Mouse (Mus musculus): Measurements from ENCODE around the gene Kcnj9. TPM values are rescaled to one million over a fixed set of nuclear protein-coding genes. Genes with fewer than 3 reads are reported as not detected.

Kcnj9 gene
- polyA plus RNA-seq, 1 experiment from 2014 or later = 0.07 TPM

GRCm38 (mm10) chr1:172305153-172305552 lies 24.0 kb downstream of the Kcnj9 start:
- no peaks in the 10 kb centered on the region for H3K27me3 ChIP-seq (ENCODE audit: control insufficient read depth, insufficient read depth, low read length)
- ATAC-seq (ENCODE audit: low FRiP score, low TSS enrichment) (no peak), DNase-seq (ENCODE audit: low spot score) (no peak)
- H3K36me3 ChIP-seq (ENCODE audit: control insufficient read depth, insufficient read depth, low read length) = no peaks in the 10 kb centered on the region
- no peak overlapping the region for H3K4me2 ChIP-seq (replicated peaks; ENCODE audit: low read depth)
- no peaks in the 10 kb centered on the region for H3K9me3 ChIP-seq (ENCODE audit: control insufficient read depth, low read length)
- H3K9ac ChIP-seq (ENCODE audit: low read length) = no peak overlapping the region
- TF ChIP-seq CTCF (IDR thresholded peaks at IDR 0.05; ENCODE audit: low read depth) = no peak
- TF ChIP-seq EP300 (optimal IDR thresholded peaks at IDR 0.05) = no peak
- WGBS = 83% methylated on average over 2 of the region's 2 CpGs
- H3K27ac ChIP-seq (replicated peaks) = no peak overlapping the region
- no peaks in the 10 kb centered on the region for H3K4me1 ChIP-seq (replicated peaks; ENCODE audit: control insufficient read depth, insufficient read depth)
- no peak overlapping the region for H3K4me3 ChIP-seq (ENCODE audit: low read depth, low read length)

- H3K4me2 ChIP-seq (replicated peaks; ENCODE audit: low read depth) = no peak overlapping the region
- ATAC-seq (ENCODE audit: low FRiP score, low TSS enrichment) (no peak), DNase-seq (ENCODE audit: low spot score) (no peak)
- no peak overlapping the region for H3K4me3 ChIP-seq (ENCODE audit: low read depth, low read length)
- H3K36me3 ChIP-seq (ENCODE audit: control insufficient read depth, insufficient read depth, low read length) = no peaks in the 10 kb centered on the region
- no peaks in the 10 kb centered on the region for H3K9me3 ChIP-seq (ENCODE audit: control insufficient read depth, low read length)
- no peak overlapping the region for H3K9ac ChIP-seq (ENCODE audit: low read length)
- H3K27ac ChIP-seq (replicated peaks) = no peak overlapping the region
- no peaks in the 10 kb centered on the region for H3K27me3 ChIP-seq (ENCODE audit: control insufficient read depth, insufficient read depth, low read length)
- no peaks in the 10 kb centered on the region for H3K4me1 ChIP-seq (replicated peaks; ENCODE audit: control insufficient read depth, insufficient read depth)
- TF ChIP-seq CTCF (IDR thresholded peaks at IDR 0.05; ENCODE audit: low read depth) (no peak), EP300 (optimal IDR thresholded peaks at IDR 0.05) (no peak)
- 65% methylated on average over 6 of the region's 6 CpGs for WGBS
Observed at GRCm38 (mm10) chr1:172304443-172304842, 24.7 kb downstream of the Kcnj9 start.

- no peak overlapping the region for H3K4me2 ChIP-seq (replicated peaks; ENCODE audit: low read depth)
- no peak overlapping the region for H3K27ac ChIP-seq (replicated peaks)
- TF ChIP-seq EP300 (optimal IDR thresholded peaks at IDR 0.05) (no peak), CTCF (IDR thresholded peaks at IDR 0.05; ENCODE audit: low read depth) (no peak)
- WGBS = 31% methylated on average over 6 of the region's 6 CpGs
- H3K27me3 ChIP-seq (ENCODE audit: control insufficient read depth, insufficient read depth, low read length) = no peaks in the 10 kb centered on the region
- no peak overlapping the region for H3K9ac ChIP-seq (ENCODE audit: low read length)
- ATAC-seq (ENCODE audit: low FRiP score, low TSS enrichment) (no peak), DNase-seq (ENCODE audit: low spot score) (no peak)
- H3K4me1 ChIP-seq (replicated peaks; ENCODE audit: control insufficient read depth, insufficient read depth) = no peaks in the 10 kb centered on the region
- no peak overlapping the region for H3K4me3 ChIP-seq (ENCODE audit: low read depth, low read length)
- no peaks in the 10 kb centered on the region for H3K9me3 ChIP-seq (ENCODE audit: control insufficient read depth, low read length)
- H3K36me3 ChIP-seq (ENCODE audit: control insufficient read depth, insufficient read depth, low read length) = no peaks in the 10 kb centered on the region
Observed at GRCm38 (mm10) chr1:172302851-172303250, 26.3 kb downstream of the Kcnj9 start.

GRCm38 (mm10) chr1:172302311-172302710 lies 26.8 kb downstream of the Kcnj9 start:
- no peak overlapping the region for H3K4me3 ChIP-seq (ENCODE audit: low read depth, low read length)
- no peak for TF ChIP-seq CTCF (IDR thresholded peaks at IDR 0.05; ENCODE audit: low read depth)
- TF ChIP-seq EP300 (optimal IDR thresholded peaks at IDR 0.05) = no peak
- no peak overlapping the region for H3K9ac ChIP-seq (ENCODE audit: low read length)
- no peaks in the 10 kb centered on the region for H3K36me3 ChIP-seq (ENCODE audit: control insufficient read depth, insufficient read depth, low read length)
- H3K27ac ChIP-seq (replicated peaks) = no peak overlapping the region
- DNase-seq (ENCODE audit: low spot score) (no peak), ATAC-seq (ENCODE audit: low FRiP score, low TSS enrichment) (no peak)
- no peaks in the 10 kb centered on the region for H3K27me3 ChIP-seq (ENCODE audit: control insufficient read depth, insufficient read depth, low read length)
- H3K4me1 ChIP-seq (replicated peaks; ENCODE audit: control insufficient read depth, insufficient read depth) = no peaks in the 10 kb centered on the region
- 63% methylated on average over 3 of the region's 3 CpGs for WGBS
- no peak overlapping the region for H3K4me2 ChIP-seq (replicated peaks; ENCODE audit: low read depth)
- H3K9me3 ChIP-seq (ENCODE audit: control insufficient read depth, low read length) = no peaks in the 10 kb centered on the region

GRCm38 (mm10) chr1:172301180-172301579 lies 27.9 kb downstream of the Kcnj9 start:
- Histone ChIP-seq H3K27ac (replicated peaks) (no peak overlapping the region), H3K4me3 (ENCODE audit: low read depth, low read length) (no peak overlapping the region), H3K4me2 (replicated peaks; ENCODE audit: low read depth) (no peak overlapping the region), H3K4me1 (replicated peaks; ENCODE audit: control insufficient read depth, insufficient read depth) (no peaks in the 10 kb centered on the region), H3K9me3 (ENCODE audit: control insufficient read depth, low read length) (no peaks in the 10 kb centered on the region), H3K9ac (ENCODE audit: low read length) (no peak overlapping the region), H3K27me3 (ENCODE audit: control insufficient read depth, insufficient read depth, low read length) (no peaks in the 10 kb centered on the region), H3K36me3 (ENCODE audit: control insufficient read depth, insufficient read depth, low read length) (no peaks in the 10 kb centered on the region)
- WGBS = 46% methylated on average over 12 of the region's 12 CpGs
- DNase-seq (ENCODE audit: low spot score) = no peak
- no peak for TF ChIP-seq EP300 (optimal IDR thresholded peaks at IDR 0.05)
- TF ChIP-seq CTCF (IDR thresholded peaks at IDR 0.05; ENCODE audit: low read depth) = no peak
- ATAC-seq (ENCODE audit: low FRiP score, low TSS enrichment) = no peak; the same call in 1 of the 2 replicates

- no peak for ATAC-seq (ENCODE audit: low FRiP score, low TSS enrichment)
- Histone ChIP-seq H3K4me2 (replicated peaks; ENCODE audit: low read depth) (no peak overlapping the region), H3K36me3 (ENCODE audit: control insufficient read depth, insufficient read depth, low read length) (no peaks in the 10 kb centered on the region), H3K4me3 (ENCODE audit: low read depth, low read length) (no peak overlapping the region), H3K27ac (replicated peaks) (no peak overlapping the region), H3K27me3 (ENCODE audit: control insufficient read depth, insufficient read depth, low read length) (no peaks in the 10 kb centered on the region), H3K9ac (ENCODE audit: low read length) (no peak overlapping the region), H3K9me3 (ENCODE audit: control insufficient read depth, low read length) (no peaks in the 10 kb centered on the region), H3K4me1 (replicated peaks; ENCODE audit: control insufficient read depth, insufficient read depth) (no peaks in the 10 kb centered on the region; the same call in 1 of the 2 replicates)
- TF ChIP-seq EP300 (optimal IDR thresholded peaks at IDR 0.05) = no peak
- TF ChIP-seq CTCF (IDR thresholded peaks at IDR 0.05; ENCODE audit: low read depth) = 0 out of 2 replicates have a peak, but pooled peaks have one; percentile 4
- no peak for DNase-seq (ENCODE audit: low spot score)
- WGBS = 69% methylated on average over 5 of the region's 5 CpGs
Observed at GRCm38 (mm10) chr1:172300247-172300646, 28.9 kb downstream of the Kcnj9 start.
